Mouse (Mus musculus) myocyte (in vitro differentiated cells): ENCODE measurements around the gene Ftsj3.

Experiments
- MAX ChIP-seq: IDR thresholded peaks from one replicate; pipeline ENCODE4 v1.6.1; 2011; ENCODE audit warnings: low read depth, mild to moderate bottlenecking, control low read depth
- POLR2AphosphoS2 ChIP-seq: IDR thresholded peaks from one replicate; pipeline ENCODE4 v1.6.1; 2011; ENCODE audit warnings: low read depth, control low read depth; ENCODE audit not compliant: insufficient read length

- TF ChIP-seq MAX (no peak), POLR2AphosphoS2 (no peak)
Observed at GRCm38 (mm10) chr11:106302634-106303033, 46.8 kb upstream of the Ftsj3 start.
